Mouse (Mus musculus) retina, postnatal 1 day (tissue): ENCODE results near the gene Haao.

Experiments
- DNase-seq: peaks from one replicate; pipeline ENCODE4 v3.0.0-alpha.2; 2012

Gene Haao

DNA sequence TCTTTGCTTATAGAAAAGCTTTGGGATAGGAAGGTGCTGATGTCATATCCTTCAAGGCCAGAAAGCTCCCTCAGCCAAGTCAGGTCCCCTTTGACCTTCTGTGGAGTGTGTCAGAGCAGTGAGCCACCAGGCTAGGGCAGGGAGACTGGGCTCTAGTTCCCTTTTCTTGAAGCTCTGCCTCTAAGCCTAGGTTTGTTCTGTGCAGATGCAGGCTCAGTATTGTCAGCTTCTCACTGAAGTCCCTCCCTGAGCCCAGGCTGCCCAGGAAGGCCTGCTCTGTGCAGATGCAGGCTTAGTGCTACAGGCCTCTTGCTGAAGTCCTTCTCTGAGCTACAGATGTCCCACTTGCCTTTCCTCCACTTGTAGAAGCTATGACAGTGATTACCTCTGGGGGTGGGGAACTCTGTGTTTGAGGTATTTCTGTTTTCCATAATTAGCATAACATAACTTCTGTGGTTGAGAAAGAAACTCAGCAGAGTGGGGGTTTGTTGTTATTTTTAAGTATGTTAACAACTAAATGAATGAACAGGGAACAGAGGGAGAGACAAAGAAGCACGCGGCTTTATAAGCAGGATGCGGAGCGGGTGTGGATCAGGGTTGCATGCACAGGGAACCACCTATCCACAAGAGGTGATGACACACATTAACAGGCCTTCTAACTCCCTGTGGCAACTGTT lies 17.0 kb downstream of the Haao start:
- DNase-seq: no peak

DNA sequence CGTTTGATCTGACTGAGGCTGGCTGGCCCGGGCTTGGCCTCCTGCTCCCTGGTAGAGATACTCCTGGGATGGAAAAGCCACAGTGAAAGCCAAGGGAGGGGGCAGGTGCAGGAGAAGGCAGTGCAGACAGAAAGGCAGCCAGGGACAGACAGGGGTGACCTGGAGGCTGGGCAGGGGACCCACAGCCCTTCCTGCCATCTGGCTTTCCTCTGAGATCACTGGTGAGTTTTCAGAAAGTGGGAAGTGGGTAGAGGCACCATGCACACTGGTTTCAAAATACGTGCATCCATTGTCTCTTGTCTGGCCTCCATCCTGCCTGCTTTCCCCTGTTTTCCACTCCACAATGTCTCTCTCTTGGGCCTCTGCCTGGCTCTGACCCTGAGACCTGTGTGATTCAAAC lies 18.4 kb downstream of the Haao start:
- no peak for DNase-seq

DNA sequence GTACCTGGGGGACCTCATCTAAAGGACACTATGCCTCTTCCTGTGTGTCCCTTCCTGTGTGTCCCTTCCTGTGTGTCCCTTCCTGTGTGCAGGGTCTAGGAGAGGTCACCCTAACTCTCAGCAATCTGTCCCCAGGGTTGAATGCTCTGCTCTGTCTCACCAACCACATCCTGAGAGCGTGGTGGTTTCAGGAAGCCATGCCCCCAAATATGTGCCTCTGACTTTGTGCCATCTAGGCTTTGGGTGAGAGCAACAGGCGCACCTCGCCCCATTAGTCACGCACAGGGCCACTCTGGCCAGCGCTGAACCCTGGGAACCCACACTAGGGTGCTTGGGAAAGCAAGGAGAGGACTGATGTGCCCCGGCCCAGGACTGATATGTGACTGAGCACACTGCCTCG lies 23.9 kb downstream of the Haao start:
- no peak for DNase-seq

DNA sequence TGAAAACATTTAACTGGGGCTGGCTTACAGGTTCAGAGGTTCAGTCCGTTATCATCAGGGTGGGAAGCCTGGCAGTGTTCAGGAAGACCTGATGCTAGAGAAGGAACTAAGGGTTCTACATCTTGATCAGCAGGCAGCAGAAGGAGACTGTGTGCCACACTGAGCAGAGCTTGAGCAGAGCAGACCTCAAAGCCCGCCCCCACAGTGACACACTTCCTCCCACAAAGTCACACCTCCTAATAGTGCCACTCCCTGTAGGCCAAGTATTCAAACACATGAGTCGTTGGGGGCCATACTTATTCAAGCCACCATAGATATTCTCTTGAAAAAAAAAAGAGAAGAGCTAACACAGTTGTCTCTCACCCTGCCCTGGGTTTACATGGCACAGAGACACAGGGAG lies 25.9 kb downstream of the Haao start:
- DNase-seq: no peak

DNA sequence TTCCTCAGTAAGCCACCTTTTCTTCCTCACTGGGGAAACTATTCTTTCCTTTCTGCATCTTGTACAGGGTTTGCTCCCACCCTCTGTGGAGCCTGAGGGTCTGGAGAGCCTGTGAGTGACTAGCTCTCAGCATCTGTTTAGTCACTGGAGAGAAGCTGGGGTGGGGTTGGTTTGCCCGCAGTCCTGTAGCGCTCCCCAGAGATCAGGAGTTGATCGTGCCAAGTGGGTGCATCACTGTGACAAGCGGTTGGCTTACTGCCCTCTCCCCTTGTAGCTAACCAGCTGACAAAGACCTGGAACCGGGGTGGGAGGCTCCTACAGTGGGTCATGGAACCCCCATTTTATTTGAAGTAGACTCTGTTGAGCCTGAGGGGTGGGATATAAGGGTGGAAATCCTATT lies 27.1 kb downstream of the Haao start:
- no peak for DNase-seq

DNA sequence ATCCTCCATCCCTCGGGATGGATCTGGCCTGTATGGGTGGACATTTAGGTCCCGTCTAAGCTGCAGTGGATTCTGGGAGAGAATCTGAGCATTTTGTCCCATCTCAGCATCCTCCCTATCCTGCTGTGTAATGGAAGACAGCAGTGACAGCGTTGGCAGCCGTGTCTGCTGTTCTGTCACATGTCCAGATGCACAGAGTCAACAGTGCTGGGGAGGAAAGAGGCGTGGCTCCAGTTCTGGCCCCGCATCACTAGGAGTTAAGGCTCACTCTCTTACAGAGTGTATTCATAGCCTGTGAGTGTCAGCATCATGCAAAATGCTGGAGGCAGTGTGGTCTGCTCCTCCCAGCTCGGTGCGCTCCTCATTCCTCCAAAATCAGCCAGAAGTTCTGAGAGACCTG lies 28.3 kb downstream of the Haao start:
- DNase-seq: no peak

DNA sequence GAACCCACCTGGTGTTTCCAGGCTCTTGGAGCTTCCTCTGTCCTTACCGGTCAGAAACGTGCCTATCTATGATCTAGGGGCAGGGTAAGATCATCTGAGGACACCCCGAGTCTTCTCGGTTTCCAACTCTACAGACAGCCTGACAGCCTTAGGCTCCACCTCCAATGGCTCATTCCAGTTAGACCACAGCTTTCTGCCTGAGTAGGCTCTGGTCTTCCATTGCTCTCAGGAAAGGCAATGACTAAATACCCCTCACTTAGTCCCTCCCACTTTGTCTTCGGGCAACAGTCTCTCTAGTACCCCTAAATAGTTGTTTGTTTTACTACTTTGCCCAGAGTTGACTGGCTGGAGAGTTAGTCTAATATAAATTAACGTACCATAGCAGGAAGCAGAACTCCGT lies 30.8 kb downstream of the Haao start:
- no peak for DNase-seq

DNA sequence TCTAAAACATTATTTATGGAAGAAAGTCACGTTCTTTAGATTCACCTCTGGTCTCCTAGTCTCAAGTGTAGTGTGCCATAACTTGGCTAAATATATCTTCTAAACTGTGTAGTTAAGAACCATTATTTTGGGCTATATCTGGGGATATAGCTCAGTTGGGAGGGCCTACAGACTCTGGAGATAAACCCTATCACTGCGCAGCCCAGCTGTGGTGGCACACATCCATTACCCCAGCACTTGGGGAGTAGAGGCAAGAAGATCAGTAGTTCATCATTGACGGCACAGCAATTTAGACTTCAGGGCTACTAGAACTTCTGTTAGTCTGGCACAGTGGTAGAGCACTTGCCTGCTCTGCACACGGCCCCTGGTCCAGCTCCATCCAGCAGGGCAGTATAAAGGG lies 34.7 kb downstream of the Haao start:
- DNase-seq: no peak

DNA sequence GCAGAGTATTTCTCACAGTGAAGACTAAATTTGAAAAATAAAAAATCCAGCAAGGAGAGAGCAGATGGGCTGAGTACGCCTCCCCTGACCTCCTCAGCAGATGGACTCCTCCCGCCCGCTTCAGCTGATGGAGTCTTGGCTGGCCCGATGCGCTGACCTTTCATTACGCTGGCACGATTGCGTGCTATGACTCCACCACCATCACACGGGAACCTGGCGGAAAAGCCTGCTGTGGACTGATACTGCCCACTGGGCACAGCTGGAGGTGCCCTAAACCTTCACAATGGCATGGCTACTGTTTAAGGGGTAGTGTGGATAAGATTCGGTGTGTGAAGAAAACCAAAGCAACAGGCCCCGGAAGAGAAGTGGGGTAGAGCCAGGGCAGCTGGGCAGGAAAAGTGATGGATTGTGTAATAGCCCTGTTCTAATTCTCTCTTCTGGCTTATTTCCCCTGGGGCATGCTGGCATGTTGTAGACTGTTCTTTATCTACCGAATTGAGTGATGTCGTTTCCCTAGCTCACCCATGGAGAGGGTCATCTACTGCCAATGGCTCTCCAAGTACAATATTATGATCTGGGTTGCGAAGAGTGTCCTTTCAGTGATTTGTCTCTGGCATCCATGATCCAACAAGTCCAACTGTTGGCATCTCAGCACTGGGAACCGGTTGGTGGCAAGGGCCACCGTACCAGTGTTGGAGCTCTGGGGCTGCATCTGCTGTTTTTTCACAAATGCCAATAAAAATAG lies 35.4 kb downstream of the Haao start:
- no peak for DNase-seq

DNA sequence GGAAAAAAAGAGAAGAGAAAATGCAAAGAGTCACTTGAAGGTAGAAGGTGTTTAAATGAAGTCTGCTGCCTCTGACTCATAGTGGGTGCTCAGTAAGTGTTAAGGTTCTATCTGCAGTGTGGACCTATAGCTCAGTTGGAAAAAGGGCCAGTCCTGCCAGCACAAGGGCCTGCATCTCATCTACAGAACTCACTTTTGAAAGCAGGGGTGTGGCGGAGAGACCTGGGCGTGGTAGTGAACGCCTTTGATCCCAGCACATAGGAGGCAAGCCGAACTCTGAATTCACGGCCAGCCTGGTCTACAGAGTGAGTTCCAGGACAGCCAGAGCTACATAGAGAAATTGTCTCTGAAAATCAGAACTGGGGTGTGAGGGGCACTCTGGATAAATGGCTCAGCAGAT lies 37.5 kb downstream of the Haao start:
- DNase-seq: no peak

DNA sequence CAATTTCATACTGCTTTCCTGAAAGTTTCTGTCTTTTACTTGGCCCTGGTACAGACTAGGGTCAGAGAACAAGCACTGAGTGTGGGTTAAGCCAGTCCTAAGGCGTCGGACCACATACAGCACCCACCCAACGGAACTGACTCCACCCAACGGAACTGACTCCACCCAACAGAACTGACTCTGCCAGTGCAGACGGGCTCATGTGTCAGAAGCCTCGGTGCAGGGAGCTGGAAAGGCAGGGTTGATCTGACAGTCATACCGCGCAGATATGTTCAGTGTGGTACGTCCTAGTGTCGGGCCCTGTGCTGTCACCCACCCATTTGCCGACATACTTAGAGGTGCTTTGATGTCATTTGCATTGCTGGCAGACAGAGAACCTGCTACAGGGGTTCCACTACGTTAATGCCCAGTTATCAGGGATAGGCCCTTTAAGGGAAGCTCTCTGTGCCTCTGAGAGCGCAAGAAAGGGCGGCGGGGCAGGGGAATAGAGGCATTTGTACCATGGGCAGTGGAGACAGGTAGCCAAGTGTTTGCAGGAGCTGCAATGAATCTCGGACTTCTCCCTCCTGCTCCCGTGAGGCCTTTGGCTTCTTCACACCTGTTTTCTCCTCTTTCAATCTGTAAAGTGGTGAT lies 38.5 kb downstream of the Haao start:
- no peak for DNase-seq

DNA sequence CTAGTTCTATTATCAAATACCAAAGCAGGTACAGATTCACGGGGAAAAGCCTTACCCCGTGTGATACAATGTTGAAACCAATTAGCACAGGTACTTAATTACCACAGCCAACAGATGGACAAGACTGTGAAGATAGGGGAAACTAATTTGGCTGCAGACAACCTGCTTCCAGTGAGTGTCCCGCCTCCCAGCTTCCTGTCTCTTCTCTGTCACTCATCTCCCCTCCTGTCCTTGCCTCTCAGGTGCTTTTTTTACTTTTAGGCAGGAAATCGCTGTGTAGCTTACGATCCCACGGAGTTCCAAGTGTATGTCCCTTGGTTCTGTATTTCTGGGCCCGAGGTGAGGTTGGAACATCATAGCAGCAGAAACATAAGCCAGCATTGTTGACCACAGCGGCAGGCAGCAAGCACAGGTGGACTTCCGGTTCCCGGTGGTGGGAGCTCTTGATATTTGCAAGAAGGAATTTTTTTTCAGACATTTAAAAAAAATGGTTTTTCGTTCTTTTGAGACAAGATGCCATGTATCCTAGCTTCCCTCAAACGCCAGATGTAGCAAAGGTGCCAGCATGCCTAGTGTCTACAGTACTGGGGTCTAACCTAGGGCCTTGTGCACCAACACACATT lies 39.2 kb downstream of the Haao start:
- no peak for DNase-seq

DNA sequence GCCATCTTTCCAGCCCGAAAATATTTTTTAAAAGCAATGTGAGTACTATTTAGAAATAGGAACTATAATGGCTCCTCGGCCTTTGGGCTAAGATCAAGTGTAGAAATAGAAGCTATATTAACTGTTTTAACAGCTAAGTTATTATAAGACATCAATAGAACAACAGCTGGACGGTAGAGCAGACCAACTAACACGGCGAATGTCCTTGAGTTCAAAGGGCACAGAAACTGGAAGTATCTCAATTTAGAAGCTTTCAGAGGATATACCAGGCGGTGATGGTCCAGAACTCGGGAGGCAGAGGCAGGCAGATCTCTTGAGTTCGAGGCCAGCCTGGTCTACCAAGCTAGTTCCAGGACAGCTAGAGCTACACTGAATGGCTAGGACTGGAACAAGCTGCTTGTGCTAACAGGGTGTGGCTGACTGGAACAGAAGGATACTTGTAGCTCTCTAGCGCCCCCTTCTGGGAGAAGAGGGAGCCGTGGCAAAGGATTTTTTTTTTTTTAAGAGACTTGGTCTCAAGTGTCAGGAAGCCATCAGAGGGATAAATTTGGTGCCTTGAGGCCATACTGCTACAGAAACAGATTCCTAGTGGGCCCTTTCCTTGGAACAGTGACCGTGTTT lies 39.9 kb downstream of the Haao start:
- peak; percentile 78 for DNase-seq

DNA sequence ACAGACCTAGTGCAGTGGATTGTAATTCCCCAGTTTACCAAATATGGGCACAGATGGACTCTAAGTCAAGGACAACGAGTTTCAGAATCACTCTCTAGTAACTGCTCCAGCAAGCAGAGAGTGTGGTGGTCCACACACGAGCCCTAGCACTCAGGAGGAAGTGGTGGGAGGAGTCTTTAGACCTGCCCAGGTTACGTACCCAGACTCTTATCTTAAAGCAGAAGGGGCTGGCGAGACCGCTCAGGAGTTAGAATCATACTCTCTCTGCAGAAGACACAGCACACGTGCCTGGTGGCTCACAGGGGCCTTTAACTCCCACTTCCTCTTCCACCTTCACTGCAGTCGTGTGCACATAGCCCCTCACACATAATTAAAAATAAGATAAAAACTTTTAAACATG lies 40.4 kb downstream of the Haao start:
- no peak for DNase-seq

DNA sequence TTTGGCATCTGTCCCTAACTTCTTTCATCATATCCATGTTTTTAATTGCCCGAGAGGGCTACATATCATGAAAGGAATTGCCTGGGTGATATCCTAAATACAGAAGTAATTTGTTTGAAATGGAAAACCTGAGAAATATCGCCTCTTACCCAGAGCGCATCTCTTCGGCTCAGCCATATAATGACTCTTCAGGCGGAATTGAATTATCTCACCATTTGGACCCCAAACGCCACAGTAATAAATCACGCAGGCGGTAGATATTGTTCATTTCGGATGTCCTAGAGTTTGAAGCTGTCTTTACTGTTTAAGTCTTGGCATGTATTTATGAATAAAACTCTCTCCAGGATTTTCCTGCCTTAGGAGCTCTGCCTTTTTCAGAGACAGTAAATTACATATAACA lies 42.7 kb downstream of the Haao start:
- no peak for DNase-seq

DNA sequence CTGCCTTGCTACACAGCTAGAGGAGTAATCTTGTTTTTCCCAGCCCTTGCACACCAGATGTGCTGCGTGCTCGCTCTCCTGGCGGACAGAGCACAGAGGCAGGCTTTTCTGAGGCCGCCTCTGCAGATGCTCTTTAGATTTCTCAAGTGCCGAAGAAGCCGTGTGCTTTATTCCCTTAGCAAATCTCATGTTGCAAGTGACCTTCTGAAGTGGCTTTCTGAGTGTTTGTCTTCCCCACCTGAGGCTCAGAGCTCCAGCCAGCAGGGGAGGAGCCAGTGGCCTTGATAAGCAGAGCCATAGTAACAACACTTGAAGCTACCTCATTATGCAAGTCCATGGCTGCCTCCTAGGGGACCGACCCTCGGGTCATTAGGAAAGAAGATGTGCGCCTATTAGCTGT lies 43.8 kb downstream of the Haao start:
- DNase-seq: no peak

DNA sequence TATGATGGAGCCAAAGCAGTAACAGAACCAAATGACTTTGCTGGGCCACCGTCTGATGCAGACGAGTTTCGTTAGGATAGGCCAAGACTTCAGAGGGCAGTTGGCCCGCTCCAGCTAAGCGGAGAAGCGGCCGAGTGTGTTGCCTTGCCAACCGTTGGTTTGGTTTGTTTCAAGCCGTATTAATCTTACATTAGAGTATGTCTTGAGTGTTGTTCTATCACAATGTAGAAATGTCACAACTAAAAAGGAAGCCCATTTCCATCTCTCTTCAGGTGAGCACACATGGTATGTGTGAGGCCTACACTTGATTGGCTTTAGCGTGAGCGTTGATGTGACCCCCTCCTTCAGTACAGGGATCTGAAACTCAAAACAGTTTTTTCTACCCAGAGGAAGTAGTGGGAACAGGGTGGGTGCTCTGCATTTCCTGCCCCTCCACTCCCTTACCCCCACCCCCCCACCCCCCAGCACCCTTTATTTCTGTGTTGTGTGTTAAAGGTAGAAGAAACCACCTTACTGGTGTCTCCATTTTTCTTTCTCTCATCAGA lies 48.2 kb downstream of the Haao start:
- DNase-seq: no peak

DNA sequence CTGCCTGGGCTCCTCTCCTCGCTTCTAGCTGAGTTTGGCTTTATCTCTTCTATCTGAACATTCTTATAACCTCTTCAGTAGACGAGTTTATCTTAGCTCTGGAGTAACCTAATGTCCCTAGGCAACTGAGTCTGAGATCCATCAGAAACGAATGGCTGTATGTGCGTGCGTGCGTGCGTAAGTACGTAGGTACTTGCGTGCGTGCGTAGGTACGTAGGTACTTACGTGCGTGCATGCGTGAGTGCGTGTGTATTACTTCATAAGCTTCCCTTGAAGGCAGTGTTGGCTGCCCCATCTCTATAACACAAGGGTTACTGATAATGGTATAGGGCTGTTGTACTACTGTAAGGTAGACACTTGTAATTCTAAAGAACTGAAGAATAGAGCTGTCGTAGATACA lies 52.6 kb downstream of the Haao start:
- no peak for DNase-seq

DNA sequence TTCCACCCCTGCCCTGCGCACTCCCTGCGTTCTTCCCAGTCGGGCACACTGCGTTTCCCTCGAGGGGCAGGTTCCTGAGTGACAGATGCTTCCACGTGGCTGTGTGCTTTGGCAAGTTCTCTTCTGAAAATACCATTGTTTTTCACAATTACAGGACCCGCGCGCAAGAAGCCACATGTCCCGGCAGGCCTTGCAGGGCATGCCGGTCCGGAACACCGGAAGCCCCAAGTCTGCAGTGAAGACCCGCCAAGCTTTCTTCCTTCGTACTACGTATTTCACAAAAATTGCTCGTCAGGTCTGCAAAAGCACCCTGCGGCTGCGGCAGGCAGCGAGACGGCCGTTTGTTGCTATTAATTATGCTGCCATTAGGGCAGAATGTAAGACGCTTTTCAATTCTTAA lies 55.4 kb downstream of the Haao start:
- no peak for DNase-seq

DNA sequence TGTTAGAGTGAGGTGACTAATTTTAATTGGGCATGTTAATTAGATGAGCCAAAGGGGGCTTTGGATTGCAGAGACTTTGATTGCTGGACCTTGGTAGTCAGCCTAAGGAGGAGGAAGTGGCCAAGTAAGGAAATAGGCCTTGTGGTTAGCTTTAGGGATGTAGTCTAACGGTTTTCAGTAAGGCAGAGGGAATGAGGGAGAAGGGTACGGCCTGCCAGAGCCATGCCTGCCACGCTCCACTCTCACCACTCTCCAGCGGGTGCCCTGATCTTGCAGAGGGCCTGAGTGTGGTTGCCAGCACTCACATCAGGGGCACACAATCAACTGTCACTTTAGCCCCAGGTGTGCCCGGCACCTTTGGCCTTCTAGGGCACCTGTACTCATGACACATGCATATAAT lies 57.6 kb downstream of the Haao start:
- DNase-seq: no peak

DNA sequence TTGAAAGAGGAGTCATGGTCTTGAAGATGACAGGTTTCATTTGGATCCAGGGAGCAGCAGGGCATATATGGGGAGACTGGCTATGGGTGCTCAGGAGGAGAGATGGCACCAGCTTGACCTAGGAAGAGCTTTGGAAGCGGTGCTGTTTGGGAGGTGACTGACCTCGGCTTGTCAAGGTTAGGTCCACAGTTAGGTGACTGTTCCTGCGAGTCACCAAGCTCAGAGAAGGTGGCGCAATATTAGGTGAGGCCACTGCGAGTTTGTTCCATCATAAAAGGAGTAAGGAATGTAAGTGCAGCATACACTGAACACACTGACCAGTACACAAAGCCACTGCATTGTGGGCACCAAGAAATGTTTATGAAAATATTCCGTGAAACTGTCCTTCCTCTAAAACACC lies 61.3 kb downstream of the Haao start:
- DNase-seq: no peak

DNA sequence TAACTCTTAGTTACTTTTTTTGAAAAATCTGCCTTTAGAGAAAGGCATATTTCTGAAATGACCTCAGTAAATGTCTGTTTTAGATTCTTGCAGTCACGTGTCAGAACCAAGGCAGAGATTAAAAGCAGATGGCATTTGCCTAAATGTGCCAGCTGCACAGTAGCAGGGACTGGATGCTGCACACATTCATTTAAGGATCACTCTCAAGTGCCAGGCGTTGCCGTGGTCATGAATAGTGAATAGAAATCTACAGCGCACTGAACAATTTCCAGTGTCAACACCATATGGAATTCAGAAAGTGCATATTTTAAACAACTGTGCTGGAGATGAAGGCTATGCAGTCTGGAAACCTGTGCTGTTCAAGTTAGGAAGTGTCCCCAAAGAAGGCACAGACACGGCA lies 65.0 kb downstream of the Haao start:
- no peak for DNase-seq
